Mouse (Mus musculus) ovary, postnatal 36 days (tissue): ENCODE measurements around the gene Abat.
A peak's percentile ranks its signal among the peaks of the same experiment; 100 is the strongest.
"Not testable (repeated sequence)": the region's sequence is repeated elsewhere in the genome, so short reads cannot be mapped to it uniquely, and the experiment has no call there.

Source experiments
- DNase-seq: peaks from one replicate; pipeline ENCODE4 v3.0.0; 2022; ENCODE audit warnings: low spot score, mixed read lengths

Abat gene

GRCm38 (mm10) chr16:8532894-8533293 lies 19.7 kb downstream of the Abat start:
- no peak for DNase-seq

GRCm38 (mm10) chr16:8533477-8533876 lies 20.2 kb downstream of the Abat start:
- DNase-seq = no peak

- no peak for DNase-seq
Observed at GRCm38 (mm10) chr16:8534466-8535200, 21.4 kb downstream of the Abat start.

- no peak for DNase-seq
Observed at GRCm38 (mm10) chr16:8535411-8535810, 22.2 kb downstream of the Abat start.

GRCm38 (mm10) chr16:8539150-8539865 lies 26.1 kb downstream of the Abat start:
- no peak for DNase-seq

GRCm38 (mm10) chr16:8540859-8541314 lies 27.7 kb downstream of the Abat start:
- DNase-seq = peak; percentile 78

GRCm38 (mm10) chr16:8547836-8548235 lies 34.6 kb downstream of the Abat start:
- no peak for DNase-seq

GRCm38 (mm10) chr16:8549506-8549905 lies 36.3 kb downstream of the Abat start:
- no peak for DNase-seq

GRCm38 (mm10) chr16:8554351-8554750 lies 41.1 kb downstream of the Abat start:
- no peak for DNase-seq

- not testable (repeated sequence) for DNase-seq
Observed at GRCm38 (mm10) chr16:8554751-8555150, 41.5 kb downstream of the Abat start.

- not testable (repeated sequence) for DNase-seq
Observed at GRCm38 (mm10) chr16:8555371-8555770, 42.1 kb downstream of the Abat start.

GRCm38 (mm10) chr16:8560079-8560478 lies 46.9 kb downstream of the Abat start:
- DNase-seq = no peak

- DNase-seq = not testable (repeated sequence)
Observed at GRCm38 (mm10) chr16:8561101-8561500, 47.9 kb downstream of the Abat start.

- not testable (repeated sequence) for DNase-seq
Observed at GRCm38 (mm10) chr16:8561856-8562255, 48.6 kb downstream of the Abat start.

- DNase-seq = not testable (repeated sequence)
Observed at GRCm38 (mm10) chr16:8562827-8563226, 49.6 kb downstream of the Abat start.

- no peak for DNase-seq
Observed at GRCm38 (mm10) chr16:8564836-8565235, 51.6 kb downstream of the Abat start.

- DNase-seq = no peak
Observed at GRCm38 (mm10) chr16:8565539-8565938, 52.3 kb downstream of the Abat start.

GRCm38 (mm10) chr16:8566115-8566711 lies 53.0 kb downstream of the Abat start:
- peak; percentile 27 for DNase-seq

GRCm38 (mm10) chr16:8568881-8569280 lies 55.7 kb downstream of the Abat start:
- no peak for DNase-seq

GRCm38 (mm10) chr16:8570336-8570735 lies 57.1 kb downstream of the Abat start:
- DNase-seq = no peak

GRCm38 (mm10) chr16:8570901-8571615 lies 57.8 kb downstream of the Abat start:
- no peak for DNase-seq

- no peak for DNase-seq
Observed at GRCm38 (mm10) chr16:8573041-8573440, 59.8 kb downstream of the Abat start.
